Mouse (Mus musculus) G1E (cell line): ENCODE results near the gene Plg. TPM values are rescaled to one million over a fixed set of nuclear protein-coding genes. Genes with fewer than 3 reads are reported as not detected.

ENCODE experiments used
- ATAC-seq: 2 replicates; pipeline ENCODE4 v1.8.0; 2016; ENCODE audit warnings: mild to moderate bottlenecking; ENCODE audit not compliant: insufficient number of reproducible peaks, poor library complexity, low FRiP score, severe bottlenecking; ENCODE audit errors: extremely low read depth
- DNase-seq: peaks from one replicate; pipeline ENCODE4 v3.0.0; 2012; ENCODE audit warnings: low spot score
- H3K27me3 ChIP-seq: 2 replicates; pipeline ENCODE4 v1.6.1; 2012; ENCODE audit warnings: mild to moderate bottlenecking, low read length, inconsistent platforms; ENCODE audit not compliant: insufficient read depth
- H3K36me3 ChIP-seq: replicated peaks from 2 replicates; pipeline ENCODE3; 2012; ENCODE audit warnings: mild to moderate bottlenecking, inconsistent platforms
- H3K4me1 ChIP-seq: 2 replicates; pipeline ENCODE4 v1.6.1; 2012; ENCODE audit warnings: low read depth, low read length, inconsistent platforms, mixed read lengths; ENCODE audit not compliant: insufficient read depth
- H3K4me3 ChIP-seq: 2 replicates; pipeline ENCODE4 v1.5.1; 2012; ENCODE audit warnings: low read depth, mild to moderate bottlenecking, inconsistent platforms, low read length, moderate library complexity, mixed read lengths
- H3K9me3 ChIP-seq: replicated peaks from 2 replicates; pipeline ENCODE4 v1.6.1; 2012; ENCODE audit warnings: inconsistent platforms
- CTCF ChIP-seq: IDR thresholded peaks from 2 replicates; pipeline ENCODE4 v1.5.1; 2012; ENCODE audit warnings: low read depth, low read length, inconsistent platforms, mixed read lengths
- GATA1 ChIP-seq: IDR thresholded peaks from 2 replicates; pipeline ENCODE4 v1.6.1; 2012; ENCODE audit warnings: borderline replicate concordance, low read length, inconsistent platforms, mixed read lengths
- GATA2 ChIP-seq: IDR thresholded peaks from 2 replicates; pipeline ENCODE4 v1.6.1; 2012; ENCODE audit warnings: low read depth, low read length, inconsistent platforms, borderline replicate concordance
- POLR2AphosphoS5 ChIP-seq: IDR thresholded peaks from 2 replicates; pipeline ENCODE4 v1.6.1; 2012; ENCODE audit warnings: low read depth, low read length, inconsistent platforms; ENCODE audit not compliant: insufficient replicate concordance
- TAL1 ChIP-seq: conservative IDR thresholded peaks from 2 replicates; pipeline ENCODE4 v1.6.1; 2012; ENCODE audit warnings: low read depth, low read length, inconsistent platforms, mixed read lengths
- polyA plus RNA-seq: library from polyadenylated mRNA; stranded (reverse); fragments of >175 nt; gene quantifications from 2 replicates; pipeline ENCODE4 v1.2.3, GENCODE M21; 2012
- total RNA-seq, 2 experiments: library from RNA; stranded (forward) in 1 of 2; stranded (reverse) in 1 of 2; fragments of 200-1000 nt in 1 of 2; fragments of >200 nt in 1 of 2; fragmentation: Nextera tagmentation in 1 of 2; gene quantifications; 2 replicates each; pipeline ENCODE4 v1.2.3; 2014 to 2017

The Plg gene
- total and polyA plus RNA-seq, 3 experiments = not detected

DNA sequence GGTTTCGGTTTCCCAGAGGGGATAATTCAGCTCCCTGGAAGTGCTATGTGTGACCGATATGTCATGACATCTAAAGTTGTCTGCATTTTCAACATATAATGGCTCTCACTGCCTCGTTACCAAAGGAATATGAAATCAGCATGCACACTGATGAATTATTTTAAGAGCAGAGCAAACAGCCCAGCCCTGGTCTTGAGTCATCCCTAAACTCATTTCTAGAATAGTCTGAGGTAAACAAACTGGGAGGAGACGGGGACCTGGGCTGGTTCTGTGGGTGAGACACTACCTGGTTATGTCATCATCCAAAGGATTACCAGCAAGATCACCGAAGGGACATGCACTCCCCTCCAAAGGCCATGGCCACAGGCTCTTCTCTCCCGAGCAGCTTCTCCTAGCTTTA is 26.8 kb upstream of the Plg start:
- Histone ChIP-seq H3K9me3 (no peaks in the 10 kb centered on the region), H3K36me3 (no peaks in the 10 kb centered on the region), H3K27me3 (peaks cover 22% of the 10 kb centered on the region), H3K4me1 (no peaks in the 10 kb centered on the region), H3K4me3 (no peak overlapping the region)
- ATAC-seq (no peak), DNase-seq (no peak)
- TF ChIP-seq CTCF = no peak
- no peak for TF ChIP-seq GATA2
- TF ChIP-seq TAL1 = no peak
- no peak for TF ChIP-seq POLR2AphosphoS5
- TF ChIP-seq GATA1 = no peak

DNA sequence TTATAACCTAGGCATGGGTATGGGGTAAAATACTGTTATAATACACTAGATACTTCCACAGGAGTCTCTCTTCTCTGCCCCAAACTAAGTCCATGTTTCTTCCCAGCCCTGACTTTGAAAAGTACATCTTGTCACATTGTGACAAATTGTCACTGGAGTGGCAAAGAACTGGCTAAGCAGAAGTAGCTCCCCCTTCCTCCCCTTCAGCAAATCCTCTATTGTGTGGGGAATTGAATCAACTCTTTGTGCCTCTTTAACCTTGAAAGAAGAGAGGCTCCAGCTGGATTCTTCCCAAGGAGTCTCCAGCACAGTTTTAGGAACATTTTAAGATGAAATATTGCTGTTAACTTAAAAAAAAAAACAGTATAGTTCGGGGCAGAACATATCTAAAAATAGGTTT is 25.6 kb upstream of the Plg start:
- no peak for DNase-seq
- Histone ChIP-seq H3K4me1 (no peaks in the 10 kb centered on the region), H3K36me3 (no peaks in the 10 kb centered on the region), H3K4me3 (no peak overlapping the region), H3K27me3 (peaks cover 32% of the 10 kb centered on the region), H3K9me3 (no peaks in the 10 kb centered on the region)
- no peak for ATAC-seq
- TF ChIP-seq GATA2 (no peak), CTCF (no peak), GATA1 (no peak), TAL1 (no peak), POLR2AphosphoS5 (no peak)

- no peak for DNase-seq
Observed at GRCm38 (mm10) chr17:12359876-12360275, 18.5 kb upstream of the Plg start.

GRCm38 (mm10) chr17:12363601-12364425 is 14.6 kb upstream of the Plg start:
- ATAC-seq = no peak
- TF ChIP-seq CTCF (no peak), TAL1 (no peak), GATA2 (no peak), GATA1 (no peak)

More at GRCm38 (mm10) chr17:12359876-12360275, 18.5 kb upstream of the Plg start:
- Histone ChIP-seq H3K36me3 (no peaks in the 10 kb centered on the region), H3K9me3 (no peaks in the 10 kb centered on the region), H3K4me1 (no peaks in the 10 kb centered on the region), H3K4me3 (no peak overlapping the region), H3K27me3 (peaks cover 31% of the 10 kb centered on the region)
- no peak for ATAC-seq
- no peak for TF ChIP-seq CTCF
- TF ChIP-seq TAL1 = no peak
- no peak for TF ChIP-seq POLR2AphosphoS5
- no peak for TF ChIP-seq GATA1
- TF ChIP-seq GATA2 = no peak

GRCm38 (mm10) chr17:12364426-12364735 is 14.0 kb upstream of the Plg start:
- no peak for DNase-seq
- no peaks in the 10 kb centered on the region for H3K36me3 ChIP-seq
- no peak overlapping the region for H3K4me3 ChIP-seq
- TF ChIP-seq TAL1 (no peak), GATA2 (no peak), POLR2AphosphoS5 (no peak), CTCF (no peak), GATA1 (no peak)
- ATAC-seq = no peak
- no peaks in the 10 kb centered on the region for H3K4me1 ChIP-seq
- no peaks in the 10 kb centered on the region for H3K9me3 ChIP-seq
- H3K27me3 ChIP-seq = peaks cover 21% of the 10 kb centered on the region

More at GRCm38 (mm10) chr17:12363601-12364425, 14.6 kb upstream of the Plg start:
- Histone ChIP-seq H3K36me3 (no peaks in the 10 kb centered on the region), H3K9me3 (no peaks in the 10 kb centered on the region), H3K4me3 (no peak overlapping the region), H3K27me3 (peaks cover 19% of the 10 kb centered on the region), H3K4me1 (no peaks in the 10 kb centered on the region)
- no peak for DNase-seq

DNA sequence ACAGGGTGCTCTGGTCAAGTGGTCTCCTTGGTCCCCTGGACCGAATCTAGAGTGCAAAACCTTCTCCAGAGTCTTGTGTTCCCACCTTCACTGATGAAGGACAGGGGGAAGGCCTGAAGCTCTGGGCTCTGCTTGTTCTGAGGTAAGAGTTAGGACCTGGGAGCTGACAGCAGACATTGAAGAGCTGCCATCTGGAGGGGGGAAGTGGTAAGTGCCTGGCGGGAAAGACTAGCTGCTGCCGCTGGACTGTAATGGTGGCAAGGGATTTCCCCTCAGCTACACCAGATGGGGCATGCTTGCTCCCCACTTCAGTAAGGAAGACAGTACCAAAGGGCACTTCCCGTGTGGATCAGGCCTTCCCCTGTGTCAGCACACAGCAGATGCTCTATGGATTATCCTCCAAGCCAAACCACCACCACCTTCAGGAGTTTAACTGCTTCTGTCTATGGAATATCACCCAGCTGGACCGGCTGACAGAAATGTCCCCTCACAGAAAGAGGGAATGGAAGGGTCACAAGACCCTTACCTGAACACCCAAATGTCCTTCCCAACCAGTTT is 11.0 kb upstream of the Plg start:
- Histone ChIP-seq H3K4me3 (no peak overlapping the region), H3K36me3 (no peaks in the 10 kb centered on the region), H3K4me1 (peaks cover 11% of the 10 kb centered on the region), H3K9me3 (no peaks in the 10 kb centered on the region), H3K27me3 (peaks cover 38% of the 10 kb centered on the region)
- ATAC-seq (no peak), DNase-seq (no peak)
- no peak for TF ChIP-seq GATA1
- TF ChIP-seq TAL1 = no peak
- TF ChIP-seq POLR2AphosphoS5 = no peak
- TF ChIP-seq GATA2 = no peak
- no peak for TF ChIP-seq CTCF
